29 mouse cellular contexts compared by ENCODE assay signal in genomic region chr12:78908081-78908605, GRCm38 (mm10). TPM values are rescaled to one million over a fixed set of nuclear protein-coding genes. Genes with fewer than 3 reads are reported as not detected.
DNase-seq lines count a peak whose midpoint lies in the region; ATAC-seq and TF ChIP-seq lines count a peak whose summit lies in the region.
"Had no signal": no experiment of that assay in that cellular context is flagged by ENCODE, and none has a peak within 500 bp of the region (broad histone marks: within the 10 kb centered on the region; RNA-seq: fewer than 3 reads in every experiment).

No protein-coding gene starts in this region.

- no peak for TF ChIP-seq CTCF in lung, postnatal 0 days (IDR thresholded peaks at IDR 0.05)
- TF ChIP-seq CTCF in C2C12 (IDR thresholded peaks at IDR 0.05; ENCODE audit: control insufficient read depth, insufficient read depth, insufficient read length), result no peak

- peaks cover 8% of the 10 kb centered on the region; the same call in 1 of the 2 replicates for H3K4me1 ChIP-seq in lung, postnatal 0 days (ENCODE audit: insufficient read depth, low read depth, low read length)

- 0 out of 2 replicates have a peak, but pooled peaks cover 5% of the 10 kb centered on the region for H3K9me3 ChIP-seq in lung, postnatal 0 days (ENCODE audit: low read length)
- H3K9me3 ChIP-seq: embryonic facial prominence, embryonic 10.5 days; embryonic facial prominence, embryonic 15.5 days; hindbrain, embryonic 13.5 days; midbrain, embryonic 12.5 days; stomach, embryonic 15.5 days had no signal

- H3K79me3 ChIP-seq in C2C12 (ENCODE audit: low read depth), result no peaks in the 10 kb centered on the region

- no peak overlapping the region for H3K4me3 ChIP-seq in lung, postnatal 0 days (ENCODE audit: low read depth, low read length)
- no peak overlapping the region for H3K4me3 ChIP-seq in C2C12 (ENCODE audit: insufficient read depth, poor library complexity, severe bottlenecking)
- H3K4me3 ChIP-seq: embryonic facial prominence, embryonic 10.5 days; embryonic facial prominence, embryonic 15.5 days; heart, adult 2 months; heart, embryonic 12.5 days; hindbrain, embryonic 13.5 days; midbrain, embryonic 12.5 days; stomach, embryonic 15.5 days had no signal

- TF ChIP-seq EP300 in lung, postnatal 0 days (IDR thresholded peaks at IDR 0.05), result no peak

- H3ac ChIP-seq in C2C12 (ENCODE audit: control insufficient read depth, insufficient read length, low read depth), result no peak overlapping the region

- intact Hi-C loops in gastrocnemius, postnatal 14 days (cut with DNase I; ENCODE audit: low total_unique reads), result no loop called here

- H3K79me2 ChIP-seq in C2C12 (ENCODE audit: control insufficient read depth, insufficient read depth), result no peaks in the 10 kb centered on the region

- peaks cover 9% of the 10 kb centered on the region; the same call in 1 of the 2 replicates for H3K27me3 ChIP-seq in lung, postnatal 0 days (replicated peaks; ENCODE audit: insufficient read depth, low read length)
- H3K27me3 ChIP-seq in C2C12 (ENCODE audit: control insufficient read depth, insufficient read depth, insufficient read length), result no peaks in the 10 kb centered on the region

- no peaks in the 10 kb centered on the region for H3K36me3 ChIP-seq in lung, postnatal 0 days (ENCODE audit: insufficient read depth, low read length)
- H3K36me3 ChIP-seq in C2C12 (ENCODE audit: control insufficient read depth, insufficient read depth), result no peaks in the 10 kb centered on the region
- H3K36me3 ChIP-seq: embryonic facial prominence, embryonic 10.5 days; embryonic facial prominence, embryonic 15.5 days; heart, embryonic 12.5 days; hindbrain, embryonic 13.5 days; midbrain, embryonic 12.5 days; stomach, embryonic 15.5 days had no signal

- WGBS in lung, postnatal 0 days, result 52% methylated on average over 6 of the region's 6 CpGs

- ATAC-seq in lung, postnatal 0 days, result 0 out of 2 replicates have a peak, but pooled peaks have one; percentile 8
- ATAC-seq in erythroid progenitor cell, adult 5-6 weeks (replicated peaks; ENCODE audit: low FRiP score, poor library complexity, severe bottlenecking), result no peak
- ATAC-seq: CD4-positive, CD25-positive, alpha-beta regulatory T cell, adult 4 months; forebrain, embryonic 14.5 days; intestine, embryonic 16.5 days had no signal

- H3K9ac ChIP-seq in lung, postnatal 0 days (replicated peaks; ENCODE audit: low read depth), result no peak overlapping the region
- H3K9ac ChIP-seq: embryonic facial prominence, embryonic 15.5 days; heart, embryonic 12.5 days; hindbrain, embryonic 13.5 days; midbrain, embryonic 12.5 days; stomach, embryonic 15.5 days had no signal

- H3K27ac ChIP-seq in lung, postnatal 0 days (ENCODE audit: low read length), result no peak overlapping the region
- H3K27ac ChIP-seq: embryonic facial prominence, embryonic 10.5 days; embryonic facial prominence, embryonic 15.5 days; heart, adult 2 months; hindbrain, embryonic 13.5 days; kidney, postnatal 0 days; midbrain, embryonic 12.5 days; stomach, embryonic 15.5 days had no signal

- DNase-seq in lung, postnatal 0 days (ENCODE audit: low spot score), result peak; percentile 47
- DNase-seq in lung, postnatal 4 days, result no peak
- DNase-seq in brain, adult 2 months (ENCODE audit: low read depth, low spot score), result peak; percentile 37
- DNase-seq in gastrocnemius, postnatal 14 days, result no peak
- DNase-seq in cerebellum, adult 11-12 months, result no peak
- DNase-seq: adrenal gland, postnatal 10 days; cerebellum, adult 2 months; cerebellum, postnatal 14 days; heart, adult 2 months; heart, postnatal 4 days; kidney, adult 8-10 months; layer of hippocampus, postnatal 36 days; left cerebral cortex, postnatal 4 days; lung, adult 2 months; lung, postnatal 14 days; thymus, postnatal 14 days had no signal

- H3K4me2 ChIP-seq in lung, postnatal 0 days (replicated peaks; ENCODE audit: low read depth, low read length), result no peak overlapping the region
- H3K4me2 ChIP-seq: embryonic facial prominence, embryonic 15.5 days; heart, embryonic 12.5 days; midbrain, embryonic 12.5 days; stomach, embryonic 15.5 days had no signal

TF ChIP-seq in C2C12, 6 proteins besides CTCF, POLR2A, EP300 and RAD21:
- TF ChIP-seq FOSL1 (IDR thresholded peaks at IDR 0.05; ENCODE audit: insufficient read depth, low read length, poor library complexity, severe bottlenecking) (peak; percentile 41), MYOG (IDR thresholded peaks at IDR 0.05; ENCODE audit: control insufficient read depth, extremely low read depth, insufficient read length) (no peak), MYOD1 (IDR thresholded peaks at IDR 0.05; ENCODE audit: control insufficient read depth, insufficient read length, low read depth) (no peak), MAX (IDR thresholded peaks at IDR 0.05) (no peak), USF1 (IDR thresholded peaks at IDR 0.05; ENCODE audit: low read depth) (no peak)

RNA-seq across cellular contexts. Expression of gene Plek2, which starts 1.4 kb away (rescaled TPM):
- 2.6 and 2.8 TPM in 2 replicates for polyA plus RNA-seq in lung, postnatal 0 days (2015; fragmentation: Nextera tagmentation; extraction: Ambion mirVana)
- 2.4 TPM for polyA plus RNA-seq in C2C12 (2012; fragmentation: generic; extraction: Trizol)
- 46.5 and 60.9 TPM in 2 replicates for total RNA-seq in erythroid progenitor cell, adult 5-6 weeks (2015; ENCODE audit: low replicate concordance)
- total RNA-seq in erythroid progenitor cell, adult 5-6 weeks (2017; ENCODE audit: low replicate concordance), result 28.4 and 37.2 TPM in 2 replicates
- total RNA-seq in gastrocnemius, postnatal 14 days (2021), result under 1 TPM in 1 of 2 experiments, not detected in 1; 0.13 TPM
- total RNA-seq: megakaryocyte progenitor cell, adult 5-6 weeks had no signal

RNA-seq across cellular contexts. Expression of gene Eif2s1, which starts 46.5 kb away (rescaled TPM):
- polyA plus RNA-seq in lung, postnatal 0 days (2015; fragmentation: Nextera tagmentation; extraction: Ambion mirVana), result 77.7 and 85.6 TPM in 2 replicates
- polyA plus RNA-seq in C2C12 (2012; fragmentation: generic; extraction: Trizol), result 63.0 TPM
- 28.5 and 66.7 TPM in 2 replicates for total RNA-seq in erythroid progenitor cell, adult 5-6 weeks (2015; ENCODE audit: low replicate concordance)
- 34.2 and 35.0 TPM in 2 replicates for total RNA-seq in erythroid progenitor cell, adult 5-6 weeks (2017; ENCODE audit: low replicate concordance)
- 10 to 100 TPM; 38.9 to 49.3 TPM for total RNA-seq in gastrocnemius, postnatal 14 days (2021)

RNA-seq across cellular contexts. Expression of gene Atp6v1d, which starts 46.7 kb away (rescaled TPM):
- 64.0 and 64.4 TPM in 2 replicates for polyA plus RNA-seq in lung, postnatal 0 days (2015; fragmentation: Nextera tagmentation; extraction: Ambion mirVana)
- polyA plus RNA-seq in C2C12 (2012; fragmentation: generic; extraction: Trizol), result 32.8 TPM
- 70.6 and 96.0 TPM in 2 replicates for total RNA-seq in erythroid progenitor cell, adult 5-6 weeks (2015; ENCODE audit: low replicate concordance)
- 63.5 and 94.6 TPM in 2 replicates for total RNA-seq in erythroid progenitor cell, adult 5-6 weeks (2017; ENCODE audit: low replicate concordance)
- total RNA-seq in gastrocnemius, postnatal 14 days (2021), result 10 to 100 TPM; 53.4 to 53.9 TPM

Comparison
In these comparisons a context has a peak if more than half of its experiments do, and no peak if none do; other contexts are left out.
1. DNase-seq: peak in lung, postnatal 0 days (single experiment) and brain, adult 2 months (single experiment); none in lung, postnatal 4 days (0 of 2), gastrocnemius, postnatal 14 days (single experiment) and cerebellum, adult 11-12 months (single experiment).
2. RNA of gene Plek2, which starts 1.4 kb away (total RNA-seq): 28.4 to 60.9 TPM in erythroid progenitor cell, adult 5-6 weeks; 0.13 TPM in gastrocnemius, postnatal 14 days; every median in the first group is over 10 times any median in the second.